Mouse (Mus musculus) liver, postnatal 0 days (tissue): ENCODE results near the gene Fank1.

Source experiments
- CTCF ChIP-seq: sonication (generic); IDR thresholded peaks from 2 replicates; pipeline ENCODE4 v1.5.1; 2016; ENCODE audit warnings: antibody characterized with exemption, low read depth
- EP300 ChIP-seq: IDR thresholded peaks from 2 replicates; pipeline ENCODE4 v1.6.1; 2016; ENCODE audit warnings: antibody characterized with exemption, low read depth, mild to moderate bottlenecking

- TF ChIP-seq EP300 (no peak), CTCF (no peak)
Observed at GRCm38 (mm10) chr7:133812927-133813326, 36.3 kb downstream of the Fank1 start.
